Mouse (Mus musculus): ENCODE data around the gene Gpr55. TPM values are rescaled to one million over a fixed set of nuclear protein-coding genes. Genes with fewer than 3 reads are reported as not detected.
A peak's percentile ranks its signal among the peaks of the same experiment; 100 is the strongest.

The Gpr55 gene
- total RNA-seq, 2 experiments from 2014 or later = 3.7 to 6.6 TPM

DNA sequence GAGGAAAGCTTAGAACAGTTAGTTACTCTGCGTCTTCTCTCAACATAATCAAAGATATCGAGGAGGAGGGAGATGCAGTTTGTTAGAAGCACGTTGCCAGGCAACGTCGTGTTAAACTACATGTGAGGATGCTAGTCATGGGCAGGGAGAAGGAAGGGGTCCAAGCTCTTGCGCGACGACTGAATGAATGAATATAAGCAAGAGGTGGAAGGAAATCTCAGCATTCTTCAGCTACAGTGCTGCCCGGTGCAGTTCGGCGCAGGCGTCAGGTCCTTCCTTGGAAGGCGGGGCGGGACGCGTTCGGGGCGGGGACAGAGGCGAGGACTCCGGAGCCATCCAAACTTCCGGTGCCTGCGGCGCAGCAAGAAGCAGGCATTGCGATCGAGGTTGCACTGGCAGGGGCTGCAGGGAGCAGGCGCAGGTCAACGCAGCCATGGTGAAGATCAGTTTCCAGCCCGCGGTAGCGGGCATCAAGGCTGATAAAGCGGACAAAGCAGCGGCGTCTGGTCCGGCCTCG, 66.5 kb downstream of the Gpr55 start, which contains the start of gene Itm2c:
Itm2c (plus strand) TSS at position 51 of the 517 bp plus-strand sequence.
- peak; percentile 88 to 91 for DNase-seq (ENCODE audit: low spot score in 2 of 2)

Other genes starting within 250 kb of the Gpr55 start
- under 1 TPM in 1 of 2 experiments, not detected in 1; 0.83 TPM for gene A630001G21Rik, start 182.4 kb downstream of the Gpr55 start, total RNA-seq (2021)
- gene Cab39, start 167.6 kb downstream of the Gpr55 start, total RNA-seq (2021) = 100 to 1,000 TPM; 100 to 148 TPM
- gene Itm2c, start 66.7 kb downstream of the Gpr55 start, total RNA-seq (2021) = 100 to 1,000 TPM; 480 to 761 TPM
- gene 4933407L21Rik, start 32.5 kb downstream of the Gpr55 start, total RNA-seq (2021) = not detected
- gene Spata3, start 55.8 kb upstream of the Gpr55 start, total RNA-seq (2021) = not detected
- gene 2810459M11Rik, start 84.9 kb upstream of the Gpr55 start, total RNA-seq (2021) = under 1 TPM in 1 of 2 experiments, not detected in 1; 0.13 TPM
- 100 to 1,000 TPM; 120 to 121 TPM for gene Psmd1, start 103.4 kb upstream of the Gpr55 start, total RNA-seq (2021)
- gene Htr2b, start 151.0 kb upstream of the Gpr55 start, total RNA-seq (2021) = under 1 TPM; 0.20 to 0.22 TPM
- gene Gm21972, start 172.6 kb upstream of the Gpr55 start, total RNA-seq (2021) = 1 to 10 TPM; 2.4 to 4.0 TPM
- gene Armc9, start 193.8 kb upstream of the Gpr55 start, total RNA-seq (2021) = 1 to 10 TPM; 6.4 to 7.2 TPM